Mouse (Mus musculus) B cell, adult 2 months (primary cell): ENCODE measurements around the gene Slc25a10.

Experiments used
- DNase-seq, 2 experiments: peaks; one replicate each; pipeline ENCODE4 v3.0.0; 2022

Slc25a10 gene

GRCm38 (mm10) chr11:120491317-120492023 lies at the start of gene Slc25a10:
Gene Slc25a10 (plus strand): TSS chr11:120491840.
- DNase-seq = peak; percentile 76 to 83

GRCm38 (mm10) chr11:120442344-120442743 lies 49.3 kb upstream of the Slc25a10 start, which contains the start of gene Tspan10:
Gene Tspan10 (plus strand): TSS chr11:120442644.
- DNase-seq = no peak

- DNase-seq = no peak
Measured at GRCm38 (mm10) chr11:120442765-120443280, 48.8 kb upstream of the Slc25a10 start.

GRCm38 (mm10) chr11:120444106-120444505 lies 47.5 kb upstream of the Slc25a10 start:
- no peak for DNase-seq

GRCm38 (mm10) chr11:120445475-120445874 lies 46.2 kb upstream of the Slc25a10 start:
- DNase-seq = no peak

- DNase-seq = no peak
Measured at GRCm38 (mm10) chr11:120447179-120447578, 44.5 kb upstream of the Slc25a10 start.

- no peak for DNase-seq
Measured at GRCm38 (mm10) chr11:120452246-120452645, 39.4 kb upstream of the Slc25a10 start.

- no peak for DNase-seq
Measured at GRCm38 (mm10) chr11:120453306-120453705, 38.3 kb upstream of the Slc25a10 start, which contains the start of gene Pde6g. Gene Pde6g (minus strand): TSS chr11:120453500.

- no peak for DNase-seq
Measured at GRCm38 (mm10) chr11:120454965-120455364, 36.7 kb upstream of the Slc25a10 start.

- DNase-seq = no peak
Measured at GRCm38 (mm10) chr11:120455413-120455812, 36.2 kb upstream of the Slc25a10 start.

GRCm38 (mm10) chr11:120457370-120457769 lies 34.3 kb upstream of the Slc25a10 start:
- DNase-seq = peak in 1 of 2 experiments; percentile 9

GRCm38 (mm10) chr11:120457772-120458751 lies 33.6 kb upstream of the Slc25a10 start, which contains the start of the genes Oxld1 and Ccdc137:
Gene Oxld1 (minus strand): TSS chr11:120458068.
Gene Ccdc137 (plus strand): TSS chr11:120458115.
- peak; percentile 74 to 78 for DNase-seq

GRCm38 (mm10) chr11:120458847-120459597 lies 32.6 kb upstream of the Slc25a10 start:
- no peak for DNase-seq

- no peak for DNase-seq
Measured at GRCm38 (mm10) chr11:120463536-120463935, 28.1 kb upstream of the Slc25a10 start.

- DNase-seq = no peak
Measured at GRCm38 (mm10) chr11:120464365-120464764, 27.3 kb upstream of the Slc25a10 start.

- DNase-seq = no peak
Measured at GRCm38 (mm10) chr11:120465521-120465920, 26.1 kb upstream of the Slc25a10 start.

- peak; percentile 93 to 94 for DNase-seq
Measured at GRCm38 (mm10) chr11:120467051-120467735, 24.4 kb upstream of the Slc25a10 start, which contains the start of gene Arl16. Gene Arl16 (minus strand): TSS chr11:120467607.

GRCm38 (mm10) chr11:120467736-120468092 lies 23.9 kb upstream of the Slc25a10 start:
- no peak for DNase-seq

- DNase-seq = no peak
Measured at GRCm38 (mm10) chr11:120472052-120472451, 19.6 kb upstream of the Slc25a10 start.

GRCm38 (mm10) chr11:120483448-120483934 lies 8.1 kb upstream of the Slc25a10 start:
- no peak for DNase-seq

GRCm38 (mm10) chr11:120484265-120484981 lies 7.2 kb upstream of the Slc25a10 start, which contains the start of gene Mrpl12:
Gene Mrpl12 (plus strand): TSS chr11:120484613.
- DNase-seq = peak; percentile 85 to 86
